Mouse (Mus musculus) forebrain, embryonic 11.5 days (tissue): ENCODE measurements at regions not wholly inside any gene's neighbourhood (a gene's known extent, or its start where the extent isn't known, plus 50 kb on each side); places are given as distances from the start of the nearest gene placed in this dataset.

Experiments used
- ATAC-seq: fragments of 200-750 bp; cut with Nextera tagmentation; replicated peaks from 2 replicates; pipeline ENCODE4 v1.8.0; 2017; ENCODE audit warnings: moderate TSS enrichment; ENCODE audit not compliant: low FRiP score
- DNase-seq: peaks from one replicate; pipeline ENCODE4 v3.0.0-alpha.2; 2017; ENCODE audit warnings: low spot score
- H3K27ac ChIP-seq: fragments of 300-500 bp; sonication (generic); 2 replicates; pipeline ENCODE4 v1.5.1; 2014; ENCODE audit warnings: low read depth, low read length
- H3K27me3 ChIP-seq: fragments of 300-500 bp; sonication (generic); 2 replicates; pipeline ENCODE4 v1.6.1; 2014; ENCODE audit warnings: mild to moderate bottlenecking, low read length, mixed read lengths; ENCODE audit not compliant: control insufficient read depth, insufficient read depth
- H3K36me3 ChIP-seq: fragments of 300-500 bp; sonication (generic); 2 replicates; pipeline ENCODE4 v1.6.1; 2014; ENCODE audit warnings: mild to moderate bottlenecking, low read length, moderate library complexity, mixed read lengths; ENCODE audit not compliant: control insufficient read depth, insufficient read depth
- H3K4me1 ChIP-seq: fragments of 300-500 bp; sonication (generic); replicated peaks from 2 replicates; pipeline ENCODE4 v1.6.1; 2014; ENCODE audit warnings: low read length, mixed read lengths; ENCODE audit not compliant: control insufficient read depth, insufficient read depth
- H3K4me2 ChIP-seq: fragments of 300-500 bp; sonication (generic); 2 replicates; pipeline ENCODE4 v1.6.1; 2014; ENCODE audit warnings: low read depth, mild to moderate bottlenecking, low read length, moderate library complexity, mixed read lengths; ENCODE audit not compliant: severe bottlenecking
- H3K4me3 ChIP-seq: fragments of 300-500 bp; sonication (generic); 2 replicates; pipeline ENCODE4 v1.5.1; 2014; ENCODE audit warnings: low read depth, low read length
- H3K9ac ChIP-seq: fragments of 300-500 bp; sonication (generic); 2 replicates; pipeline ENCODE4 v1.6.1; 2014; ENCODE audit warnings: low read length
- H3K9me3 ChIP-seq: fragments of 300-500 bp; sonication (generic); 2 replicates; pipeline ENCODE4 v1.6.1; 2016; ENCODE audit warnings: low read length, mixed read lengths; ENCODE audit not compliant: control insufficient read depth
- WGBS: fragments of 180-500 bp; shearing (Covaris S2); extraction: QIAGEN DNeasy Blood & Tissue Kit; methylation state at CpG from one replicate; pipeline ENCODE4 v1.1.7; 2014; 5-methylcytosine and 5-hydroxymethylcytosine counted together

- no peaks in the 10 kb centered on the region for H3K27me3 ChIP-seq
- no peak overlapping the region for H3K9ac ChIP-seq
- ATAC-seq, result no peak
- 83% methylated on average over 5 of the region's 5 CpGs for WGBS
- H3K36me3 ChIP-seq, result no peaks in the 10 kb centered on the region
- H3K4me2 ChIP-seq, result no peak overlapping the region
- no peaks in the 10 kb centered on the region; the same call in 1 of the 2 replicates for H3K4me1 ChIP-seq
- no peak for DNase-seq
- H3K9me3 ChIP-seq, result no peaks in the 10 kb centered on the region
- H3K27ac ChIP-seq, result no peak overlapping the region
- H3K4me3 ChIP-seq, result no peak overlapping the region
Observed at GRCm38 (mm10) chr12:107159126-107159525, 329.3 kb upstream of the 3110018I06Rik start.

DNA sequence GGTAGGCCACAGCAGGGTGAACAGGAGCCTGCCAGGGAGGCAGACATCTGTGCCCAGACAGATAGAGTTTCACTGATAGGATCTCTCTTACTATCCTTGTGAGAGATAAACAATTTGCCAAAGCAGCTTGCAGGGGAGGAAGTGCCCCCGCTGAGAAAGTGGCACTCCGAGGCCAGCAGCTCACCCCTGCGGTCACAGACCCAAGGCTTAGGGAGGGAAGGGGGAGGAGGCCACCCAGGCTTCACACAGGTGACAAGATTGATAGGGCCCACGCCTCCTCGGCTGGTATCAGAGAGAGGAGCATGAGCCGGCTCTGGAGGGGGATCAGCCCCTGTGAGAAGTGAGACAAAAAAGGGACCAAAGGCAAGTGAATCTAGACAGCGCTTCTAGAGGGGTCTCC is 328.3 kb upstream of the 3110018I06Rik start:
- no peak overlapping the region for H3K4me2 ChIP-seq

GRCm38 (mm10) chr12:107160628-107161027 is 327.8 kb upstream of the 3110018I06Rik start:
- Histone ChIP-seq H3K27me3 (no peaks in the 10 kb centered on the region), H3K9ac (no peak overlapping the region), H3K4me2 (no peak overlapping the region), H3K36me3 (no peaks in the 10 kb centered on the region), H3K4me1 (no peaks in the 10 kb centered on the region; the same call in 1 of the 2 replicates), H3K4me3 (no peak overlapping the region), H3K27ac (no peak overlapping the region), H3K9me3 (no peaks in the 10 kb centered on the region)
- 52% methylated on average over 6 of the region's 6 CpGs for WGBS
- no peak for DNase-seq
- ATAC-seq, result no peak

More for the DNA sequence above, 328.3 kb upstream of the 3110018I06Rik start:
- H3K36me3 ChIP-seq, result no peaks in the 10 kb centered on the region
- DNase-seq, result no peak
- H3K4me1 ChIP-seq, result no peaks in the 10 kb centered on the region; the same call in 1 of the 2 replicates
- WGBS, result 10% methylated on average over 7 of the region's 7 CpGs
- ATAC-seq, result no peak
- no peak overlapping the region for H3K4me3 ChIP-seq
- H3K27ac ChIP-seq, result no peak overlapping the region
- no peaks in the 10 kb centered on the region for H3K27me3 ChIP-seq
- H3K9me3 ChIP-seq, result no peaks in the 10 kb centered on the region
- no peak overlapping the region for H3K9ac ChIP-seq

DNA sequence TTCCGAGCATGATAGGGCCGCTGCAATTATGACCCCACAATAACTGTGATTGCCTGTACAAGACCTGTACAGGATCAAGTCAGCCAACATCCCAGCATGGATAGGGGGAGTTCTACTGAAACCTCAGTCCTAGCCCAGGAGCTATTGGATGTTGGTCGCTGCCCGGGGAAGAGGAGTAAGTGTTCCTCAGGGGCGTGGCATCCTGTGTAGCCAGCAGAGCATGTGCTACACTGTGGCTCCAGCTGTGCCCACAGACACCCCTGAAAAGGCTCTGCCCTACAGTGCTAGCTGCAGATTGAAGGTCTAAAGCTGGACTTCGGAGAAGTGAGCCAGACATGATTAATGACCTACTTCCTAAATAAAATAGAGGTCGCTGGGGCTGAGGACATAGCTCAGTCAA is 317.5 kb upstream of the 3110018I06Rik start:
- no peak for ATAC-seq
- H3K4me3 ChIP-seq, result no peak overlapping the region
- WGBS, result 86% methylated on average over 7 of the region's 7 CpGs
- no peaks in the 10 kb centered on the region for H3K36me3 ChIP-seq
- no peaks in the 10 kb centered on the region for H3K4me1 ChIP-seq
- no peaks in the 10 kb centered on the region for H3K9me3 ChIP-seq
- no peaks in the 10 kb centered on the region for H3K27me3 ChIP-seq
- no peak overlapping the region for H3K9ac ChIP-seq
- H3K27ac ChIP-seq, result no peak overlapping the region
- no peak overlapping the region for H3K4me2 ChIP-seq
- DNase-seq, result no peak

- Histone ChIP-seq H3K9ac (no peak overlapping the region; the same call in 1 of the 2 replicates), H3K4me2 (no peak overlapping the region), H3K9me3 (no peaks in the 10 kb centered on the region), H3K27me3 (no peaks in the 10 kb centered on the region), H3K4me1 (no peaks in the 10 kb centered on the region), H3K27ac (no peak overlapping the region), H3K36me3 (no peaks in the 10 kb centered on the region), H3K4me3 (no peak overlapping the region)
- ATAC-seq (no peak), DNase-seq (no peak)
- WGBS, result 83% methylated on average over 15 of the region's 15 CpGs
Observed at GRCm38 (mm10) chr12:107171676-107172075, 316.8 kb upstream of the 3110018I06Rik start.

- Histone ChIP-seq H3K4me2 (no peak overlapping the region), H3K4me3 (no peak overlapping the region), H3K9ac (no peak overlapping the region), H3K36me3 (no peaks in the 10 kb centered on the region), H3K4me1 (no peaks in the 10 kb centered on the region), H3K27me3 (no peaks in the 10 kb centered on the region), H3K27ac (no peak overlapping the region), H3K9me3 (no peaks in the 10 kb centered on the region)
- ATAC-seq, result no peak
- 83% methylated on average over 6 of the region's 6 CpGs for WGBS
- DNase-seq, result no peak
Observed at GRCm38 (mm10) chr12:107178676-107179075, 309.8 kb upstream of the 3110018I06Rik start.

DNA sequence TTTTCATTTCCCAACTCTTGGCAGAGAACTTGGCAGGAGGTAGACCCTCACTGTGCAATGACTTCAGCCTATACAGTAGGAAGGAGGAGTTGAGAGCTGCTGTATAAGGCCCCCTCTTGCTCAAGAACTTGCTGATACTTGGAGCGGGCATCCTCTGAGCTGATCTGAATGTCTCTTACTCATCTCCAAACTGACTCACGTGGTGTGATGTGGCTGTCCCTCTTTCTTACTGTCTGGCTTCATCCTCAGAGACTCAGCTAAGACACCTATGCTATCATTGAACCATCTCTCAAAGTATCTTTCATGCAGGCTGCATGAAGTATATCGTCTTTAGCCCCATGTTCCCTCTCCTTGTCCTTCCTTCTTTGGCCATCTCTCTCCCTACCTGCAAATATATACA is 307.9 kb upstream of the 3110018I06Rik start:
- no peak for DNase-seq
- H3K4me3 ChIP-seq, result no peak overlapping the region

DNA sequence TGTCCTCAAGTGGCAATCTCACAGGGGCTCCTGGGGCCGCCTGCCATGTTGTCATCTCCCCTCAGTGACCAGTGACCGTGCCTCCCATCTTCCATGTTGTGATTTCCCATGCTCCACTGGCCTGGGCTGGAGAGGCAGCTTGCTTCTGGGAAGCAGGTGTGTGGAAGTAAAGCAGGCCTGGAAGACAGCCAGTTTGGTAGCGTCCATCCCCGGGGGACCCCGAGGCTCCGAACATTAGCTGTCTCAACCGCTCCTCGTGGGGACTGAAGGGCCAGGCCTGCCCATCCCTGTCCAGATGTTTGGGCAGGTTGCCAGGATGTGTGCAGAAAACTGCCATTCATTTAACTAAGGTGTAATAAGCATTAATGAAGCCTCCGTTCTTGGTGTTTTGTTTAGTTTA is 307.1 kb upstream of the 3110018I06Rik start:
- Histone ChIP-seq H3K4me2 (no peak overlapping the region), H3K4me1 (no peaks in the 10 kb centered on the region), H3K4me3 (no peak overlapping the region), H3K9ac (no peak overlapping the region), H3K9me3 (no peaks in the 10 kb centered on the region), H3K27me3 (no peaks in the 10 kb centered on the region; the same call in 1 of the 2 replicates), H3K27ac (no peak overlapping the region), H3K36me3 (no peaks in the 10 kb centered on the region)
- WGBS, result 90% methylated on average over 9 of the region's 9 CpGs
- DNase-seq (no peak), ATAC-seq (no peak)

More for the DNA sequence above, 307.9 kb upstream of the 3110018I06Rik start:
- H3K9ac ChIP-seq, result no peak overlapping the region
- H3K4me2 ChIP-seq, result no peak overlapping the region
- no peaks in the 10 kb centered on the region for H3K9me3 ChIP-seq
- H3K4me1 ChIP-seq, result no peaks in the 10 kb centered on the region
- H3K36me3 ChIP-seq, result no peaks in the 10 kb centered on the region
- no peak for ATAC-seq
- no peaks in the 10 kb centered on the region; the same call in 1 of the 2 replicates for H3K27me3 ChIP-seq
- H3K27ac ChIP-seq, result no peak overlapping the region
- 91% methylated on average over 3 of the region's 3 CpGs for WGBS

- H3K27ac ChIP-seq, result no peak overlapping the region
- DNase-seq (no peak), ATAC-seq (no peak)
- no peak overlapping the region for H3K9ac ChIP-seq
- H3K4me2 ChIP-seq, result no peak overlapping the region
- no peak overlapping the region for H3K4me3 ChIP-seq
- 93% methylated on average over 18 of the region's 18 CpGs for WGBS
- no peaks in the 10 kb centered on the region for H3K4me1 ChIP-seq
- no peaks in the 10 kb centered on the region for H3K36me3 ChIP-seq
- H3K27me3 ChIP-seq, result no peaks in the 10 kb centered on the region; the same call in 1 of the 2 replicates
- no peaks in the 10 kb centered on the region for H3K9me3 ChIP-seq
Observed at GRCm38 (mm10) chr12:107182091-107182655, 306.3 kb upstream of the 3110018I06Rik start.
